Mouse (Mus musculus) macrophage (primary cell): ENCODE measurements around the gene Wdr5. TPM values are rescaled to one million over a fixed set of nuclear protein-coding genes. Genes with fewer than 3 reads are reported as not detected.
"Not testable (repeated sequence)": the region's sequence is repeated elsewhere in the genome, so short reads cannot be mapped to it uniquely, and the experiment has no call there.

Experiments
- H3K27ac ChIP-seq: fragments of 350-480 bp; formaldehyde crosslinking; 2 replicates; pipeline ENCODE4 v1.9.0; 2021
- H3K36me3 ChIP-seq: fragments of 350-480 bp; formaldehyde crosslinking; 2 replicates; pipeline ENCODE4 v1.9.0; 2021; ENCODE audit errors: inconsistent target
- H3K4me3 ChIP-seq: fragments of 350-480 bp; formaldehyde crosslinking; 2 replicates; pipeline ENCODE4 v1.9.0; 2021; ENCODE audit errors: inconsistent target
- H3K79me2 ChIP-seq: fragments of 350-480 bp; formaldehyde crosslinking; 2 replicates; pipeline ENCODE4 v1.9.0; 2021; ENCODE audit errors: inconsistent target
- WGBS: methylation state at CpG from one replicate; pipeline ENCODE4 v1.1.7; 2026; ENCODE audit warnings: inconsistent platforms; ENCODE audit not compliant: missing documents; 5-methylcytosine and 5-hydroxymethylcytosine counted together
- polyA plus RNA-seq: library from polyadenylated mRNA; stranded (reverse); fragments of 250-400 nt; gene quantifications from 3 replicates; pipeline ENCODE4 v1.2.4, GENCODE M21; 2018; ENCODE audit warnings: inconsistent platforms

Gene Wdr5
- polyA plus RNA-seq, 1 experiment from 2014 or later = 23.8 TPM

DNA sequence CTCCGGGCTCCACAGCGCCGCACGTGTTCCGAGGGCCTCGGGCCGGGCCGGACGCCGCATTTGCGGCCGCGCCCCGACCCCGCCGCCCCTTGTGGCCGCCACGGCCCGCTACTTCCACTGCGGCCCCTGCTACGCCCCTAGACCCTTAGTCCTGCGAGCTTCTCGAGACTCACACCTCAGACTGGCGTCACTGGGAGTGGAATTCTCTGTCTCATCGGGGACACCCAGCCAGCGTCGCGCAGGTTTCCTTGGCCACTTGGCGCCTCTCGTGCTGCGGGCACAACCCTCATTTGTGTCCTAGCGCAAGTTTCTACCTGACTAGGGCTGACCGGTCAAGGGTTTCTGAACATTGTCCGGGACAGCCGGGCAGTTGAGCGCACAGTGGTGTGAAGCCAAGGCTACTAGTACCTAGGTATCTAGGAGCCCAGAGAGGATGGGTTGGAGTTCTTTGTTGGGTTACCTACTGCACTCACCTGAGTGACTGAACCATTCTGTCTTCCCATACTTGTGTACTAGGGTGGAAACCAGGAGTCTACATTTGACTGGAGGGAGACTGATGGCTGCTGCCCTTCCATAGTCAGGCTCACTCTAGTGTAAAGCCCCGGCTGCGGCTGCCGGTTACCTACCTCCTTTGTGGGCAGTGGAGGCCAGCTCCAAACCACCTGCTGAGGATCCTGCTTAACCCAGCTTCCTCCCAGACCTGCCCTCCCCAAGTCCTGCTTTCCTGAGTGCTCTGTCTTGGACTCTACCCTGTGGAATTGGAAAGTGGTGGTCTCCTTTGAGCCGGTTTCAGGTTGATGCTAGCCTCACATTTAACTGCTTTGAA, 597 bp downstream of the Wdr5 start:
- Histone ChIP-seq H3K79me2 (peaks cover 51% of the 10 kb centered on the region), H3K36me3 (peaks cover 15% of the 10 kb centered on the region), H3K4me3 (peak overlapping the region; percentile 90), H3K27ac (peak overlapping the region; percentile 47)
- WGBS = under 1% methylated on average over 40 of the region's 40 CpGs

DNA sequence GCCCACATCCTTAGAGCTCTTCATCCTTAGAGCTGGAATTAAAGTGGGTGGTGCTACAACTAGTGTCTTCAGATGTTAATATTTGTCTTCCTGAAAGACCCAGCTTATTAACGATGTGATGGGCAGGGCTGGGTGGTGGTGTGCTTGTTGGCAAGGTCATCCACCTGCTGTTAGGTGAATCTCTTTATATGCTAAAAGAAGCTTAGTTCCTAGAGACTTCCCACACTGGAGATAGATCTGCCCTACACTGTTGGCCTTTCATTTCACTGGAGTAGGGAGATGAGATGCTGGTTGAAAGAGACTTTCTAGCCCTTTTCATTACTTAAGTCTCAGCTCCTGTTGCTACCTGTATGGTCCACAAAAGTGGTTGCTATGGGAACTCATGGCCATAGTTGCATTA, 1.3 kb downstream of the Wdr5 start:
- peaks cover 22% of the 10 kb centered on the region for H3K36me3 ChIP-seq
- 0% methylated on average over 1 of the region's 1 CpGs for WGBS

DNA sequence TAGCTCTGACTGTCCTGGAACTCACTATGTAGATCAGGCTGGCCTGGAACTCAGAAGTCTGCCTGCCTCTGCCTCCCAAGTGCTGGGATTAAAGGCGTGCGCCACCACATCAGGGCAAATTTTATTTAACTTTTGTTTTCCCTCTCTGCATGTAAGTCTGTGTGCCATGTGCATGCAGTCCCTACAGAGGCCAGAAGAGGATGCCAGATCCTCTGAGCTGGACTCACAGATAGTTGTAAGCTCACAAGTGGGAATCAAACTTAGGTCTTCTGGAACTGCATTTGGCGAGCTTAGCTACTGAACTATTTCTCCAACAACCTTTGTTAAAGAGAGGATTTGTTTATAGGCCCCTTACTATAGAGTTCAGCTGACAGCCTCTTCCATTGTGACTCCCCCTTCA, 3.3 kb downstream of the Wdr5 start:
- H3K4me3 ChIP-seq = no peak overlapping the region
- no peak overlapping the region for H3K27ac ChIP-seq
- WGBS = 97% methylated on average over 3 of the region's 3 CpGs
- peaks cover 51% of the 10 kb centered on the region for H3K79me2 ChIP-seq
- H3K36me3 ChIP-seq = peaks cover 24% of the 10 kb centered on the region

More for the DNA sequence above, 1.3 kb downstream of the Wdr5 start:
- Histone ChIP-seq H3K79me2 (peaks cover 51% of the 10 kb centered on the region), H3K4me3 (peak overlapping the region; percentile 90), H3K27ac (no peak overlapping the region)

DNA sequence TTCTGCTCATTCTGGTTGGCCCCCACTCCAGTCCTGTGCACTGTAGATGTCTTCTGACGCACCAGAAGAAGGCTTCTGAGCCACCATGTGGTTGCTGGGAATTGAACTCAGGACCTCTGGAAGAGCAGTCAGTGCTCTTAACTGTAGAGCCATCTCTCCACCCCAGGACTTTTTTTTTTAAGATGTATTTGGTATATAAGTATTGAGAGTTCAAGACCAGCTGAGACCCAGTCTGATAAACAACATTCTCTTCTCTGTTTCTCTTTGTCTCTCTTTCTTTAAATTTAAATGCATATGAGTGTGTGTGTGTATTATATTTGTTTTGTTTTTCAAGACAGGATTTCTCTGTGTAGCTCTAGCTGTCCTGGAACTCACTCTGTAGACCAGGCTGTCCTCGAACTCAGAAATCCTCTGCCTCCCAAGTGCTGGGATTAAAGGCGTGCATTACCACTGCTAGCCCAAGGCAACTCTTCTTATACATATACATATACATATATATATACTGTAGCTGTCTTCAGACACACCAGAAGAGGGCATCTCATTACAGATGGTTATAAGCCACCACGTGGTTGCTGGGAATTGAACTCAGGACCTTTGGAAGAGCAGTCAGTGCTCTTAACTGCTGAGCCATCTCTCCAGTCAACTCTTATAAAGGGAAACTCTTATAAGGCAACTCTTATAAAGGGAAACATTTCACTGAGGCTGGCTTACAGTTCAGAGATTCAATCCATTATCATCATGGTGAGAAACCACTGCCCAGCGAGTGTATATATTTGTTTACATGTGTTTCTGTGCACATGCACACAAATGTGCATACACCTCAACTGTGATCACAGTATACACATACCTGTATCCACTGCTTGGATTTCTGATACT, 23.7 kb downstream of the Wdr5 start:
- H3K36me3 ChIP-seq = peaks cover 27% of the 10 kb centered on the region
- not testable (repeated sequence) for H3K79me2 ChIP-seq, H3K4me3 ChIP-seq, H3K27ac ChIP-seq
- 80% methylated on average over 5 of the region's 5 CpGs for WGBS

DNA sequence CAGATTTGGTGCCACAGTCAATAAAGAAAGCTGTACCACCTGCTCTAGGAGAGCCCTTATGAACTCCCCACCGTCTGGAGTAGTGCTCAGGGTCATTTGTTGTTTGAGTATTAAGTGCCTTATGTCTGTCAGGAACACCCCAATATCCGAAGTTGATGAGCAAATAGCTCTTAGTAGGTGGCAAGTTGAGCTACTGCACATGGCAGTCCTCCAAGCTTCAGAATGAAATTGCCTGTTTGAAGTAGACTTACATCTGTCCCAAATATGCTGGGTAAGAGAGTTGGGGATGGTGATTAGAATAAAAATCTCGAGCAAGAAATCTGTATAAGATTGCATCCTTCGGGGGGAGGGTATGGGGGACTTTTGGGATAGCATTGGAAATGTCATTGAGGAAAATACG, 24.4 kb downstream of the Wdr5 start:
- H3K36me3 ChIP-seq = peaks cover 21% of the 10 kb centered on the region
- no peak overlapping the region for H3K4me3 ChIP-seq
- no peaks in the 10 kb centered on the region for H3K79me2 ChIP-seq
- H3K27ac ChIP-seq = no peak overlapping the region
- 57% methylated on average over 4 of the region's 5 CpGs for WGBS

DNA sequence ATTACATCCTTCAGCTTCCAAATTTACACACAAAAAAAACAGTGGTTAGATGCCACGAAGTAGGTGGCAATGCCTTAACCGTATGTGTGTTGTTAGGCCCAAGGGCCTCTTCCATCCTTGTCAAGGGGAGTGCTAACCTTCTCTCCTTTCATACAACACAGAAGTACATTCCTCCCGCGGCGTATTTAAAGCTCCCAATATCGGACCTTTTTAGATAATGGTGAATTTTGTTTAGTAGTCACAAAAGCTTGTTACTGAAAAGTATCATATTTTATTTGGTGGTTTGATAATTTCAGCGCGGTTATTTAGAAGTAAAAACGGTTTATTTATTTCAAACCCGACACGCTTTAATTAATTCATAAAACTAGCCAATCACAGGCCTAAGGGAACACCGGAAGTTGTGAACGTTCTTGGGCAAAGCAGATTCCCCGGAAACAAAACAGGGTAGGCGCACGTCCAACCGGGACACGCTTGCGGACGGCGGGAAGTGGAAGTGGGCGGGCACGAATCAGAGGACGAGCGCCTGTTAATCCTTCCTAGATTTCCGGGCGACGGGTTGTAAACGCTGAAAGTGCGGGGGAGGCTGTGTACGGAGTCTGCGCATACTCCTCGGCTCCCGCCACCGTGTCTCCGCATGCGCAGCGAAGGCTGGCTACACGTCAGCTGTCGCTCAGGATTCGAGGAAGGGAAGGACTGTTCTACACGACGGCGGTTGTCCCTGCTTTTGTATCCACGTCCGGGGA, 25.0 kb downstream of the Wdr5 start:
- peaks cover 15% of the 10 kb centered on the region for H3K36me3 ChIP-seq
- peak overlapping the region; percentile 39 for H3K4me3 ChIP-seq
- WGBS = under 1% methylated on average over 46 of the region's 46 CpGs
- peak overlapping the region; percentile 94 for H3K27ac ChIP-seq
- no peaks in the 10 kb centered on the region for H3K79me2 ChIP-seq

DNA sequence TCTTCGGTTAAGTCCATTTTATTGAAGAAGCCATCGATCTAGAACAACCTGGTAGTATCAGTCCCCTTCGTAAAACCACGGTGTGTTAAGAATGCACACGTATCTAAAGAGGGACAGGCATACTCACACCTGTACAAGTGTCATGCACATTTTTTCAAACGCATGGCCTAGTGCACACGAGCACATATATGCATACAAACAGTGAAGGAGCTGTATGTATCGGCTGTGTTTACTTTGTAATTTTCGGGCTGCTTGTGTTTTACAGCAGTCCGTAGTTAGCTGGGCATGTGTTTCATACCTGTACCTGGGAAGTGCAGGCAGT, 25.5 kb downstream of the Wdr5 start:
- 22% methylated on average over 10 of the region's 10 CpGs for WGBS
- H3K79me2 ChIP-seq = no peaks in the 10 kb centered on the region
- peak overlapping the region; percentile 94 for H3K27ac ChIP-seq
- H3K36me3 ChIP-seq = peaks cover 10% of the 10 kb centered on the region
- H3K4me3 ChIP-seq = peak overlapping the region; percentile 39

DNA sequence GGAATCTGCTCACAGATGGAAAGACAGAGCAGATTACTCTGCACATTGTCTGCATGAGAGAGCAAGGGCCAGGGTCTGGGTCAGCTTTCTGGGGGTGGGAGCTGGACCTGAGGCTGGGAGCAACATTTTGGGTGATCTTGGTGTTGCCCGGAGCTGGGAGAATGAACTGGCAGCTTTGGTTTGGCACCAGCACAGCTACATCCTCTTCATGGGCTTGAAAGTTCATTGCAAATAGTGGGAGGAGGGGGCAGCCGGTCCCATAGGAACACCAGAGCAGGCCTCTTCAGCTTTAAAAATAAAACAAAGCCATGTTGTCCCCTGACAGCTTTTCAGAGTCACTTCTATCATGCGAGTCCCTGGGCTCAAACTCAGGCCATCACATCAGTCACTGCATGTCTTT, 26.3 kb downstream of the Wdr5 start:
- no peaks in the 10 kb centered on the region for H3K79me2 ChIP-seq
- no peak overlapping the region for H3K4me3 ChIP-seq
- H3K27ac ChIP-seq = no peak overlapping the region
- H3K36me3 ChIP-seq = peaks cover 2% of the 10 kb centered on the region; the same call in 1 of the 2 replicates
- 92% methylated on average over 3 of the region's 3 CpGs for WGBS

DNA sequence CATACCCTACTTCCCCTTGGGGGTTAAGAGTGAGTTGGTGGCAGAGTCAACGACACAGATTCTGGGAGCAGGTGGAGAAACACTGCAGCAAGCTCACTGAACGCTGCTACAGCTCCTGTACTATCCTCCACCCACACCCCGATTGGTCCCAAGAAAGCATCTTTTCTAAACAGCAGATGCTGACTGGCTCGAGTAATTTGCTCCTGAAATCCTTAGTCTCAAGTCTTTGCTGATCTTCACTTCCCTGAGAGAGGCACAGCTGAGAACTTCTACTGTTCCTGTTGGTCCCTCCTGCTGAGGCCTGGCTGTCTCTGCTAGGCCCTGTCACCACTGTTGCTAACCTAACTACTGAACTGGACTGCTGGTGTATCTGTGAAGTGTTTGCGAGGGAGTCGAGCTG, 29.7 kb downstream of the Wdr5 start:
- Histone ChIP-seq H3K36me3 (no peaks in the 10 kb centered on the region), H3K79me2 (no peaks in the 10 kb centered on the region), H3K27ac (no peak overlapping the region), H3K4me3 (no peak overlapping the region)
- 79% methylated on average over 6 of the region's 6 CpGs for WGBS

DNA sequence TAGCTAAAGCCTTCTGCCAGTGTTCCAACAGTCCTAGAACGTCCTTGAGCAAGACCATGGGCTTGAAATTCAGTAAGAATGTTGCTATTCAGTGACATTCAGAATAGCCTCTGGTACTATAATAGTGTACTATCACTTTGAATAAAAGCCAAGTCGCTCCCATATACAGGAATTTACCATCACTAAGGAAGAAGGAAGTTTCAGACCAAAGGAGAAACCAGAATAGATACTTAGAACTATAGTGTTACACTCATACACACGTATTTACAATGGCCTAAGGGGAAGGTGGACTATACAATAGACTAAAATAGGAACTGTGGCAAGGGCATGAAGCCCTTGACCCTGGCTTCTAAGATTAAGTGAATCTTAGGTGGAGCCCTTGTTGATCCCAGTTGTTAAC, 30.6 kb downstream of the Wdr5 start:
- WGBS = 73% methylated on average over 2 of the region's 3 CpGs
- H3K4me3 ChIP-seq, H3K36me3 ChIP-seq, H3K27ac ChIP-seq, H3K79me2 ChIP-seq: not testable (repeated sequence)

DNA sequence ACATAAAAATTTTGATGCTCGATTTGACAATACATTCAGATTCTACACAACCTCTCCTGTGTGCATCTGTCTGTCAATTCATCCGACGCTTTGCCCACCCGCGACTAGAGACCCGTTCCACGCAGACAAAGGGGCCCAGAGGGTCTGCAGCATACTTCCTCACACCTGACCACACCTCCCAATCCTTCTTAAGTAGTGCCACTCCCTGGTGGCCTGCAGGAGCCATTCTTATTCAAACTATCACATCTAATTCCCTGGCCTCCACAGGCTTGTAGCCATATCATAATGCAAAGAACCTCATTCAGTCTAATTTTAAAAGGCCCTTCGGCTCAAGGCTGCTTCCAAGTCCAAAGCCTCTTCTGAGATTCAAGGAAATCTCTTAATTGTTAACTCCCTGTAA, 31.1 kb downstream of the Wdr5 start:
- not testable (repeated sequence) for H3K27ac ChIP-seq, H3K36me3 ChIP-seq, H3K79me2 ChIP-seq, H3K4me3 ChIP-seq
- WGBS = 91% methylated on average over 8 of the region's 8 CpGs

DNA sequence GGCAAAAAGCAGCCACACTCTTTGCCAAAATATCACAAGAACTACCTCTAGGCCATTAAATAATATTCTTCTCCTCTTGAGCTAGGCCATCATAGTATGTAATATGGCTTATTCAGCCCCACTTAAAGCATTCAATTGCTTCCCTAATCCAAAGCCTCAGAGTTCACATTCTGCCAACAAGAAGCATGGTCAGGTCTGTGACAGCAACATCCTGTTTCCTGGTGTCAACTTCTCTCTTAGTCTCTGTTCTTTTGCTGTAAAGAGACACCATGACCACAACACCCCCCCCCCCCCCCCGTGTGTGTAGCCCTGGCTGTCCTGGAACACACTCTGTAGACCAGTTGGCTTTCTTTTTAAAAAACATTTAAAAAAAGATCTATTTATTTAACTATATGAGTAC, 32.4 kb downstream of the Wdr5 start:
- Histone ChIP-seq H3K4me3 (no peak overlapping the region), H3K27ac (no peak overlapping the region), H3K36me3 (no peaks in the 10 kb centered on the region), H3K79me2 (no peaks in the 10 kb centered on the region)
- WGBS = 0% methylated on average over 1 of the region's 1 CpGs

DNA sequence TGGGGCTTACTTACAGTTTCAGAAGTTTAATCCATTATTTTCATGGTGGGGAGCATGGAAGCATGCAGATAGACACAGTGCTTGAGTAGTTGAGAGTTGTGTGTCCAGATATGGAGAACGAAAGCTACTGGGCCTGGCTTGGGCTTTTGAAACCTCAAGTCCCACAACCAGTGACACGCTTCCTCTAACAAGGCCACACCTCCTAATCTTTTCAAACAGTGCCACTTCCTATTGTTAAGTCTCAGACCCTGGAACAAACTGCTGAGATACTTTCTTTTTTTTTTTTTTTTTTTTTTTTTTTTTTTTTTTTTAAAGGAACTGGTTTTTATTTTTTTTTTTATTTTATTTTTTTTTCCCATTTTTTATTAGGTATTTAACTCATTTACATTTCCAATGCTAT, 33.0 kb downstream of the Wdr5 start:
- no peak overlapping the region for H3K4me3 ChIP-seq
- H3K27ac ChIP-seq = no peak overlapping the region
- no peaks in the 10 kb centered on the region for H3K79me2 ChIP-seq
- WGBS = 93% methylated on average over 2 of the region's 2 CpGs
- no peaks in the 10 kb centered on the region for H3K36me3 ChIP-seq

DNA sequence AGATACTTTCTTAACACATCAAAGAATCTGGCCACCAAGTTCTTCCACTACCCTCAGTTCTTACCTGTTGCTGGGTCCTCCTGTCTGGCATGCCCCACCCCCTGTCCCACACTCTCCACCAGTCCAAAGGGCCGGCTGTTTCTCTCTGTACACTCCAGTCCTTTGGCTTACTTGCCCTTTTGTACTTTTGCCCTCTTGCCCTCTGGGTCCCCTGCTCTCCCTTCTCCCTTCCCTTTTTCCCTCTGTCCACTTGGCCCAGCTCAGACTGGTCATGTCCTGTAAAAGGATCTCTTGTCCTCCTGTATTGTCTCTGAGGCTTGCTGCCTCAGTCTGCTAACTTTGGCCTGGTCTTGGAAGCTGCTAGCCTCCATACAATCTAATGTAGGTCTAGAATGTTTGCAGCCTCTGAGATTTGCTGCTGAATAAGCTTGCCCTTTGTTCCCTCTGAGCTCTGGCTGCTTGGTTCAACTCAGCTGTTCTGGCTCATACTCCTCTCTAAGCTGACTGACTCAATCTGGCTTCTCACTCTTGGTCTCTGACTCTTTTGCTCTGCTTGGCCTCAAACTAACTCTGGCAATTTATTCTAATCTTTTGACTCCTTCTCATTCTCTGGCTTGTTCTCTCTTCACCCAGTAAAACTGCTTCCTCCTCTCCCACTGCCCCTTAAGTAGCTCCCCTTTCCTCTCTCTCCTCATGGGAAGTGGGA, 33.9 kb downstream of the Wdr5 start:
- H3K79me2 ChIP-seq = no peaks in the 10 kb centered on the region
- H3K4me3 ChIP-seq = no peak overlapping the region
- H3K36me3 ChIP-seq = no peaks in the 10 kb centered on the region
- H3K27ac ChIP-seq = no peak overlapping the region
- 100% methylated on average over 1 of the region's 1 CpGs for WGBS
